Mouse (Mus musculus) cerebellum, adult 9-10 months (tissue): ENCODE data around the gene Gm525.
"Not testable (repeated sequence)": the region's sequence is repeated elsewhere in the genome, so short reads cannot be mapped to it uniquely, and the experiment has no call there.

Experiments
- DNase-seq: peaks from one replicate; pipeline ENCODE4 v3.0.0; 2022

Gm525 gene

DNA sequence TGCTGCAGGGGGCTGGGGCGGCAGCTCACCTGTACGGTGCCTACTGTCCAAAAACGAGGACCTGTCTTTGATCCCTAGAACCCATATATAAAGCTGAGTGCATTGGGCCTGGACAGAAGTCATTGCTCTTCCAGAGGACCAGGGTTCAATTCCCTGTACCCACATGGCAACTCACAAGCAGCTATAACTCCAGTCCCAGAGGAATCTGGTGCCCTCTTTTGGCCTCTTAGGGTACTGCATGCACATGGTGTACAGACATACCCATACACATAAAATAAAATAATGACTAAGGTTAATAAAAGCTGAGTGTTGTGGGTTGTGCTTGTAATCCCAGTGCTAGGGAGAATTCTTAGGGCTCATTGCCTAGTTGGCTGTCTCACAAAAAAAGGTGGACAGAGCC is 8.3 kb upstream of the Gm525 start:
- DNase-seq: no peak

DNA sequence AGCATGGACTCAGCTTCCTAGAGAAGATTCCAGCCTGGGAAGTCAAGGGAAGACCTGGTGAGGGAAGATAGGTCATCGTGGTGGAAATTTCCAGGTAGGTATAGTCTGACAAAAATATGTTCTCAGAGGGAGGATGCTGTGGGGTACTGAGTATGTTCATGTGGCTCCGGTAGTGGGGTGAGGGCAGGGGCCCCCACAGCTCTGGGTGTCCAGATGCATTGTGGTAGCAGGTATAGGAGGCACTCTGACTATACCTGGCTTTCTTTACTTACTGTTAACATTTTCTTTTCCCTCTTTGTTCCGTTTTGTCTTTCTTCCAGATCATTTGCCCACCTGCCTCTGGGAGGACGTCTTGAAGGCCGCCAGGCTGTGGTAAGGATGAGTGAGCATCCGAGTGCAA is 7.5 kb upstream of the Gm525 start:
- DNase-seq: no peak

DNA sequence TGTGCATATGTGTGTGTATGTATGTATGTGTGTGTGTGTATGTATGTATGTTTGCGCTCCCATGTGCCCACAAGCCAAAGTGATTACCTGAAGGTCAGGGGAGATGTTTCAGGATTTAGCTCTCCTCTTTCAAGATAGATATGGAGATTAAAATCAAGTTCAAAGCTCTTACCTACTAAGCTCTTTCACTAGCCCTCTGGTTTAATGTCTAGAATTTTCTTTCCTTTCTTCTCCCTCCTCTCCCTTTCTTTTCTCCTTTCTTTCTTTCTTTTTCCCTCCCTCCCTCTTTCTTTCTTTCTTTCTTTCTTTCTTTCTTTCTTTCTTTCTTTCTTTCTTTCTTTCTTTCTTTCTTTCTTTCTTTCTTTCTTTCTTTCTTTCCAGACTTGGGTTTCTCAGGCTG is 6.9 kb upstream of the Gm525 start, which contains the start of gene Dgke:
Gene Dgke, minus strand, starts transcription at position 101 of the 400 bp plus-strand sequence.
- no peak for DNase-seq

DNA sequence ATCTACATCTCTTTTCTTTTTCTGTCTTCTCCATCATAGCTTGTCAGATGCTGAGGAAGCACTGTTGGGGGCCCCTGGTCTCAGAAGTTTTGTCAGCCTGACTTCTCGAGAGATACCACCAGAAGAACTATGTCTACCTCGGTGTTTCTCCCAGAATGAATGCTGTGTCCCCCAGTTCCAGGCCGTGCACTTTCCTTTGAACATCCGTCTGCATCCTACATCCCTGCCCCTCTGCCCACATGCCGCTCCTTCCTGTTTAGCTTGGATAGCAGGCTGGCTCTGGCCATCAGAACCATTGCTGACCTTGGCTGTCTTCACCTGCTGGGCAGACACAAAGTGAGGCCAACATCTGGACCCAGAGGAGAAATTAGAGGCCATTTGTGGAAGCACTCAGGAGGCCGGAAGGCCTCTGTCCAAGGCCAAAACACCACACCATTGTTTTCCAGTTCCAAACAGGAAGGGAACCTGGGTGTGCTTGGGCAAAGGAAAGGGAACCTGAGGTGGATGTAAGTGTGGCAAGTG is 6.3 kb upstream of the Gm525 start:
- no peak for DNase-seq

DNA sequence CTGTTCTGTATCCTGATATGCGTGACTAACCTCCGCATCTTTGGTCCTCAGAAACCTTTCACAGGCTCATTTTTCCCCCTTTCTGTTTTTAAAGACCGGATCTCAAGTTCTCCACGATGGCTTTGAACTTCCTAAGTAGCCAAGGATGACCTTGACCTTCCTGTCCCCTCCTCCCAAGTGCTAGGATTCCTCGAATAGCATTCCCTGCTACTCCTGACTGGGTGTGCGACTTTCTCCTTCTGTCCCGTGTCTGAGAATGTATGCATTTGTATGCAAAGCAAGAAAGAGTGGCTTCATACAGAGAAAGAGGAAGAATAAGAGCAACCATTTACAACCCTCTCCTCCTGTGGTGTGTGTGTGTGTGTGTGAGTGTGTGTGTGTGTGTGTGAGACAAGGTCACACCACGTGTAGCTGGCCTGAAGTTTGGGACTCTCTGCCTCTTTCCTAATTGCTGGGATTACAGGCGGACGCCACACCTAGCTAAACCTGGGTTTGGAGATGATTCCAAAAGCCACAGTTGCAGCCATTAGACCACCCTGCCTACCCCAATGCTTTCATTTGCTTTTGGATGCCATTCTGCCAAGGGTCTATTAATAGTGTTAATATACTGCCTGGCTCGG is 5.7 kb upstream of the Gm525 start:
- DNase-seq: no peak

- DNase-seq: no peak
Observed at GRCm38 (mm10) chr11:89068649-89069048, 5.0 kb upstream of the Gm525 start.

DNA sequence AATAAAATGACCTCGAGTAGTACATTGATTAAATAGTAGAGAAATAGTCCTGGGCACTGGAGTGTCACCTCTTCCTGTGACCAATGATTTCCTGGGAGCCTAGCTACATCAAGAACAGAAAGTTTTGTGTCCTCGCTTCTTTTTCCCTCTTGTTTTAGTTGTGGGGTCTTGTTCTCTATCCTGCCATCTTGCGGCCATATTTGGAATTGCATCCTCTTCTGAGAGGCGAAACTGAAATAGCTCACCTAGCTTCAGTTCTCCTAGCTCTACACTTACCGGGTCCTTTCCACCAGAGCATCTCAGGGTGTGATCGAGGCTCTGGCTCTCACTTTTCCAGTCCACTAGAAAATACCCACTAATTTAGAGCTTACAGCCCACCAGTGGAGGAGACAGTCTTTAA is 4.3 kb upstream of the Gm525 start:
- DNase-seq: peak; percentile 75

GRCm38 (mm10) chr11:89071522-89071921 is 2.1 kb upstream of the Gm525 start:
- no peak for DNase-seq

GRCm38 (mm10) chr11:89074783-89075413 is 1.3 kb downstream of the Gm525 start:
- DNase-seq: no peak

DNA sequence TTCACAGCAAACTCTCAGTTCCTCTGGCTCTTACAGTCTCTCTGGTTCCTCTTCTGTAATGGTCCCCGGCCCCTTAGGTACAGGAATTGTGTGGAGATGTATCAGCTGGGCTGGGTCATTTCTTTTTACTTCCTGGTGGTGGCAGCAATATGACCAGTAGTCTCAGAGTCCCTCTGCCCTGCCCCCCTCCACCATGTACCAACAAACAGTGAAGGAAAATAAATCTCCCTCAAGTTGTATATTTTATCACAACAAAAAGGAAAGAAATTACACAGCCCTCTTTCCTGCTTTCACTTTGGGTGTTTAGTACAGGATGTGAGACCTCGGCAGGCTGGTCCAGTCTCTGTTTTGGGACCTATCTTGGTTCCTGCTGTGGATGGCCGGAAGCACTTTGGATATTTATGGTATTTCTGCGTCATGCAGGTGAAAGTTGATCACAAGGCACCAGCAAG is 2.8 kb downstream of the Gm525 start:
- no peak for DNase-seq

DNA sequence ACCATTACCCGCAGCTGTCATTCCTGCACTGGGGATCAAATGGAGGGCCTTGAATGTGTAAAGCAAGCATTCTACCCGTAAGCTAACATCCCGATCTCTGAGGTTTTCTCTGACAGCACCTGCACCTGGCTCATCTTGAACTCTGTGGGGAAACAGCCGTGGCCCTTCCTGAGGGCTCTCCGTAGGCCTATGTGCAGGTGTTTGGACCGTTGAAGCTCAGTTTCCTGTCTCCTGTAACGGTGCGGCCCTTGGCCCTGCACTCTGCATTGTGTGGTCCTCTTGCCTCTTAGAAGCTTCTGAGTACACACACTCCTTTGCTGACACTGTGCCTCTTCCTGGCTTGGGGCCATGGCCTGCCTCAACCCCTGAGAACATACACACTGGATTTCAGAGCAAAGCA is 4.0 kb downstream of the Gm525 start:
- no peak for DNase-seq

DNA sequence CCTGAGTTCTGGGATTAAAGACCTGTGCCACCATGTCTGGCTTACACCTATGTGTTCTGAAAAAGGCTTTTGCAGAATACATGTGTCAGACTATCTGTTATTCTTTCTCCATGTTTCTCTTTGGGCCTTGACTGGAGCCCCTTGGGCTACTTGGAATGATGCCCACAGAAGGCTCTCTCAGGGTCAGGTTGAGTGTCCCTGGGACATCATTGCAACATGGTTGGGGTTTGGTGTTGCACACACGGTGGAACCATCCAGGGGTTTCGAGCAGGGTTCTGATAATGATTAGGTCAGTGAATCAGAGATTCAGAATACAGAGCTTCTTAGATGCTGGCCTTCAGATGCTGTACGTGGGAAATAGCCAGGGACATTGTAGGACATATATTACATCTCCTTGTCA is 4.7 kb downstream of the Gm525 start:
- no peak for DNase-seq

DNA sequence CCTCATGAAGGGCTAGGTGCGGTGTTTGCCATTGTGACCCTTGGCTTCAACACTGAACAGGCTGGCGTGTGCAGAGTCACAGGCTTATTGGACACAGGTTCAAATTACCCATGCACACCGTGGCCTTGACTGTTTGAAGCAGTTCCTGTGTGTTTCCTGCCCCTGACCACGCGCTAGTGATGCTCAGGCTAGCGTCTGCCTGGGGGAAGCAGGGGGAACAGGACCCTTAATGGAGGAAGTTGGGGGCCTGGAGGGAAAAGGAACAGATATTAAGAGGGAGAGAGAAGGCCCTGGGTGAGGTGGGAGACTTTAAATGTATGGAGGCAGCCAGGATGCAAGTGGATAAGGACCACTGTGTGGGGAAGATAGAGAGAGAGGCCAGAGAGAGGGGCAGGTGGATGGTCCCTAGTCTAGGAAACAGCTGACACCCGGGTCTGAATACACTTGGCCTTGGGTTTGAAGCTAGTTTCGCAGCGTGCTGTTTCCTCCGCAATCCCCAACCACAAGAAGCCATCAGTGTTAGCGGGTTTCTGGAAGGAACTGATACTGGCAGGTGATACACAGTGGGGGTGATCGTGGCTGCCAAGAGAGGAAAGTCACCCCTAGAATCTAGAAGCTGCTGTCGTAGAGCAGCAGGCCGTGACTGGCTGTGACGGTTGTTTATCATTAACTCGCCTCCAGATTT is 5.5 kb downstream of the Gm525 start:
- DNase-seq: peak; percentile 95

DNA sequence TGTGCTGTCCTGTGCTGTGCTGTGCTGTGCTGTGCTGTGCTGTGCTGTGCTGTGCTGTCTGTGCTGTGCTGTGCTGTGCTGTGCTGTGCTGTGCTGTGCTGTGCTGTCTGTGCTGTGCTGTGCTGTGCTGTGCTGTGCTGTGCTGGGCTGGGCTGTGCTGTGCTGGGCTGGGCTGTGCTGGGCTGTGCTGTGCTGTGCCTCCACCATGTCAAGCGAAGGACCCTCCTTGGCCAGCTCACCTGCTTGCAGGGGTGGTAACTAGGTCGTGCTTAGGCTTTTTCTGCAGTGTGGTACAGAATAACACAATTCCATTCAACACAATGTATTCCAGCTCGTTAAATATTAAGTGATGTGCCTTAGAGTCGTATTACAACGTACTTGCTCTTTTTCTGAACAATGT is 8.3 kb downstream of the Gm525 start:
- DNase-seq: not testable (repeated sequence)

- not testable (repeated sequence) for DNase-seq
Observed at GRCm38 (mm10) chr11:89082691-89083090, 9.1 kb downstream of the Gm525 start.

DNA sequence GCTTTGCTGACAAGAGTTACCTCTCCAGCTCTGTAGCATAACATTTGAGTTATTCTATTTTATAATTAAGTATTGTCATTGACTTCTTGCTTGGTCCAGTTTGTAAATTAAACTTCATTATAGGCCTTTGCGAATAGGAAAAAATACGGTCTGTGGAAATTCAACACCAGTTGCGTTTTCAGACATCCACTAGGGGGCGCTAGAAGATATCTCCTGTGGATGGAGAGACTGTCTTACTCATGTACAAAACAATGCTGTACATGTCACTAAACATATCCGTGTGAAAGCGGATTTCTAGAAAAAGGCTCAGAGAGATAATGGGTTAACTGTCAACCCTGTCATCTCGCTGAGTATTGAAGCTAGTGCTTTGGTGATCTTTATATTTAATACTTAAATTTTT is 11.0 kb downstream of the Gm525 start:
- no peak for DNase-seq

DNA sequence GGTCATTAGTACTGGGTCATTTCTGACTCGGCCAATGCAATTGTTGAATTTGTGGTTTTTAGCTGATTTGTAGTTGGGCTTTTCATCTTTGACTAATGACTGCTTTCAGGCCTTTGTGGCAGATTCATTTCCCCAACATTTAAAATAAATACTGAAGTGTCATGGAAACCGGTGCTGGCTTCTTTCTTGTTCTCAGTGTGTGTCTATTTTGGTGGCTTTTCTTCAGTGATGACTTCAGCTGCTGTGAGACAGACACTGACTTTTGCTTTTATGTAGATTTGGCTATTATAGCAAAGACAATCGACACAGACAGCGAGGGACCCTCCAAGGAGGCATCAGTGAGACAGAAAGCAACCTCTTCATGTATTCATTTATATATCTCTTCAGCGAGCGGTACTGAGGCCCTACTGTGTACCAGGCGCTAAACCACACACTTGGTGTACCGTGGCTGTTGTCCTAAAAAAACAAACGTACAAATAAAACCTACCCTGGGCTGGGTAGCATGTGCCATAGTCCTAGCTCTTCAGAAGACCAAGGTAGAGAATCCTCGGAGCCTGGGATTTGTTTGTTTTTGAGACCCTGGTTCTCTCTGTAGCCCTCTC is 12.7 kb downstream of the Gm525 start:
- no peak for DNase-seq

- no peak for DNase-seq
Observed at GRCm38 (mm10) chr11:89088754-89089153, 15.1 kb downstream of the Gm525 start.

- not testable (repeated sequence) for DNase-seq
Observed at GRCm38 (mm10) chr11:89090359-89090758, 16.7 kb downstream of the Gm525 start.

DNA sequence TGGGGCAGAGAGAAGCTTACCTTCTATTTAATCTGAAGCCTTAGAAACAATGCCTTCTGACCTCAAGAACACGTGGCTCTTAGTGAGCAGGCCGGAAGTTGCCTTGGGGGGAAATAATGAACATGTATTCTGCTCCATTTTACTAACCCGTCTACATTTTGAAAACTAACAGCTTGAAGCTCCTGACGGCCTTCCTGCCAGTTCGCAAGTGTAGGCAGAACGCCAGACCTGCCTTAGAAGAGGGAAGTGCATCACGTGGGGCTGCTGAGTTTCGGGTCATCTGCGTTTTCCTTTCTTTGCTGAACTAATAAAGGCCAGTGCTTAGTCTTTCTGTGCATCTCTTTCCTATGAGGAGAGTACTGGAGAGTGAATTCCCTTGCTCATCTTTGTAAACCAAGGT is 19.1 kb downstream of the Gm525 start:
- no peak for DNase-seq

DNA sequence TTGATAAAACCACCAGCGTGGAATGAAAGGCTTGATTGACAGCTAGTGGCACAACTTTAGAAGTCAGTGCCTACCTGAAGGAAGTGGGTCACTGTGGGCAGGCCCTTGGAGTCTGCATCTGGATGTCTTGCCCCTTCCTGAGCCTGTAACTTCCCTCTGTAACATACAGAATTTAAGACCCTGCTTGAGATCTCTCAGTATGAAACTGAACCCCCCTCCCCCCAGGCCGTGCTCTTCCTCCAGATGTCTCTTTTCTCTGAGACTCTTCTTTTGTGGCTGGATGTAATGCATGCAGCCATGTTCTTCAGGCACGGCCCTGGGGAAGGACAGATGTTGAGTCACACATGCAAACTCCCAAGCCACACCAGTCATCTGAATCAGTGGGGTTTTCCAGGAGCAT is 21.7 kb downstream of the Gm525 start:
- DNase-seq: no peak

DNA sequence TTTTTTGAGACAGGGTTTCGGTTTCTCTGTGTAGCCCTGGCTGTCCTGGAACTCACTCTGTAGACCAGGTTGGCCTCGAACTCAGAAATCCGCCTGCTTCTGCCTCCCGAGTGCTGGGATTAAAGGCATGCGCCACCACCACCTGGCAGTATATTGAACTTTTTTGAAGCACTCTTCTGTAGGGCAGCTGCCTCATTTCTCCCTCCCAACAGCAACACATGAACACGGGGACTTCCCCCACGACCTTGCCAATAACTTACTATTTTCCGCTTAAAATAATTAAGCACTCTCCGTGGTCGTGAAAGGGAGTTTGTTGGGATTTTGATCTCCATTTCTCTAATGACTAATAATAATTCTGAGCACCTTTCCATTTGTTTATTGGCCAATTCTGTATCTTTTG is 23.7 kb downstream of the Gm525 start:
- not testable (repeated sequence) for DNase-seq

- DNase-seq: no peak
Observed at GRCm38 (mm10) chr11:89098083-89098835, 24.6 kb downstream of the Gm525 start.
